Mouse (Mus musculus) E14TG2a.4 (cell line): Measurements from ENCODE around the gene Htt.

Experiments
- H3K27me3 ChIP-seq: 2 replicates; pipeline ENCODE4 v1.6.1; 2014; ENCODE audit warnings: low read length, control low read depth; ENCODE audit not compliant: insufficient read depth
- H3K36me3 ChIP-seq: 2 replicates; pipeline ENCODE4 v1.6.1; 2014; ENCODE audit warnings: low read length, control low read depth; ENCODE audit not compliant: insufficient read depth
- H3K4me1 ChIP-seq: replicated peaks from 2 replicates; pipeline ENCODE4 v1.6.1; 2014; ENCODE audit warnings: low read depth, low read length, control low read depth
- H3K4me3 ChIP-seq: replicated peaks from 2 replicates; pipeline ENCODE4 v1.5.1; 2014; ENCODE audit warnings: mild to moderate bottlenecking, low read length
- H3K9me3 ChIP-seq: 2 replicates; pipeline ENCODE4 v1.6.1; 2014; ENCODE audit warnings: low read length, control low read depth
- CTCF ChIP-seq: conservative IDR thresholded peaks from 2 replicates; pipeline ENCODE4 v1.5.1; 2014; ENCODE audit warnings: low read length
- NANOG ChIP-seq: IDR thresholded peaks from 2 replicates; pipeline ENCODE4 v1.6.1; 2014; ENCODE audit warnings: borderline replicate concordance, low read length, mixed read lengths
- POU5F1 ChIP-seq: IDR thresholded peaks from 2 replicates; pipeline ENCODE4 v1.6.1; 2014; ENCODE audit warnings: low read length, borderline replicate concordance

Gene Htt

DNA sequence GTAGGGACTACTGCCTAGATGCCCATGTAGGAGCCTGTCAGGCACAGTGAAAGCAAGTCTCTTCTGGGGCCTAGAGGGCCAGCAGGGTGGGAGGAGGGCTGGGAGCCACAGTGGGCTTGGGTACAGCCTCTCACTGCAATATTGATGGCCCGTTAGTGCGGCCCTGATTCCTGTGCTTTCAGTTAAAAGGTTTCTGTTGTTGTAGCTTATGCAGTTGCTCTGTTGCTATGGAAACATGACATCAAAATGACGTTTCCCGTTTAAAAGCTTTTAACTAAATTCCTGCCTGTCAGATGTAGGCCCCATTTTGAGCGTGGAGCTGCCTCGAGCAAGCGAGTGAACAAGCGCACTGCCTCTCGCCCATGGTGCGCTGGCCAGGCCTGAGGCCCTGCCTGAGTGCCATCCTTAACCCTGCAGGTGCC is 155.7 kb downstream of the Htt start:
- H3K4me3 ChIP-seq = peak overlapping the region; percentile 29; the same call in 1 of the 2 replicates
- no peaks in the 10 kb centered on the region; the same call in 1 of the 2 replicates for H3K36me3 ChIP-seq
- H3K4me1 ChIP-seq = peaks cover 12% of the 10 kb centered on the region; the same call in 1 of the 2 replicates
- TF ChIP-seq NANOG = no peak
- no peak for TF ChIP-seq CTCF
- no peak for TF ChIP-seq POU5F1
- no peaks in the 10 kb centered on the region for H3K9me3 ChIP-seq
- no peaks in the 10 kb centered on the region for H3K27me3 ChIP-seq

DNA sequence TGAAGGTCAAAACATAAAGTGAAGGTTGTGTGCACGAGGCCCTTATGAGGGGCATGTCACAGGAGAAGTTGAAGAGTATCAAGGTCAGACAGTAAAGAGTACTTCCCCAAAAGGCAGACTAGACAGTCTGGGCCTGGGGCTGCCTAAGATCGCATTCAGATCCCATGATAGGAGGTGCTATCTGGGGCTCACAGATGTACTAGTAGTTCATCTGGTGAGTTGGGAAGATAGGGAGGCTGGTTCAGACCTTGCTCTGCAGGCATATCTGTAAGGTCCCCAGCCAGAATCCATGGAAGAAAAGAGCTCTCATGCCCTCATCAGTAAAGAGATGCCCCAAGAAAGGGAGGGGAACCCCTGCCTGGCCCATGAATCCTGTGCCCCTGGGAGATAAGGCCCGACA is 157.2 kb downstream of the Htt start:
- no peaks in the 10 kb centered on the region for H3K27me3 ChIP-seq
- H3K36me3 ChIP-seq = no peaks in the 10 kb centered on the region
- no peaks in the 10 kb centered on the region for H3K9me3 ChIP-seq
- H3K4me1 ChIP-seq = peaks cover 12% of the 10 kb centered on the region; the same call in 1 of the 2 replicates
- TF ChIP-seq NANOG = no peak
- no peak for TF ChIP-seq CTCF
- TF ChIP-seq POU5F1 = no peak
- H3K4me3 ChIP-seq = no peak overlapping the region

DNA sequence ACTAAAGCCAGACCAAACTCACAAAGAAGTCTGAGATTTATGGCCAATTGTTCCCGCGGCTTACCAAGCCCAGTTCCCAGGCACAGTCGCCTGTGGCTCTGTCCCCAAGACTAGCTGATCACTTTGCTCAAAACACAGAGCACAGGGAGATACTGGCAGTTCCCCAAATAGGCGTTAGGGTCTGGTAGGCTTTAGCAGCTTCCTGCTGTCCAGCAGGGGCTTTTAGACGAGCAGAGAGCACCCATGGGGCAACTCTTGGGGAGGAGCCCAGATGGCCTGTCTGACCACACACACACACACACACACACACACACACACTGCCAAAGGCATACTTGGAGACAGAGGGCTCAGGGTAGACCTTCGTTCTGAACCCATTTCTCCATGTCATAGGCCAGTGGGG is 161.0 kb downstream of the Htt start:
- TF ChIP-seq CTCF (no peak), NANOG (no peak), POU5F1 (no peak)
- H3K36me3 ChIP-seq = no peaks in the 10 kb centered on the region
- peaks cover 1% of the 10 kb centered on the region; the same call in 1 of the 2 replicates for H3K4me1 ChIP-seq
- H3K9me3 ChIP-seq = no peaks in the 10 kb centered on the region
- no peak overlapping the region for H3K4me3 ChIP-seq
- no peaks in the 10 kb centered on the region for H3K27me3 ChIP-seq

DNA sequence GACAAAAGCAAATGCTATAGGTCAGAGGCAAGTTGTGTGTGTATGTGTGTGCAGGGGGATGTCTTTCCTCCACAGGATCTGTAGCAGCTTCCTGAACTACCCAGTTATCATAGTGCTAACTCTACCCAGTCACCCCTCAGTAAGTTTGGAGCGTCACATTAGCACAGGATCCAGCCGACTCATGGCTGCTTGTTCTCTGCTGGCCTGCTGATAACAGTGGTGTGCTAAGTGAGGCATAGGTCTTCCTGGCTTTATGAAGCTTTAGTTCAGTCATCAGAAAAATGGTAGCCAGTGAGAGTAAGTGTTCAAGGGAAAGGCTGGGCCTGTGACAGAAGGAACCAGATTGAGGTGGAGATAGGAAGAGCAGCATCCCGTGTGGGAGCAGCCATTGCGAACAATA is 162.4 kb downstream of the Htt start:
- Histone ChIP-seq H3K4me3 (no peak overlapping the region), H3K9me3 (no peaks in the 10 kb centered on the region), H3K4me1 (no peaks in the 10 kb centered on the region), H3K27me3 (no peaks in the 10 kb centered on the region), H3K36me3 (no peaks in the 10 kb centered on the region)
- TF ChIP-seq POU5F1 = no peak
- TF ChIP-seq CTCF = no peak
- TF ChIP-seq NANOG = no peak

DNA sequence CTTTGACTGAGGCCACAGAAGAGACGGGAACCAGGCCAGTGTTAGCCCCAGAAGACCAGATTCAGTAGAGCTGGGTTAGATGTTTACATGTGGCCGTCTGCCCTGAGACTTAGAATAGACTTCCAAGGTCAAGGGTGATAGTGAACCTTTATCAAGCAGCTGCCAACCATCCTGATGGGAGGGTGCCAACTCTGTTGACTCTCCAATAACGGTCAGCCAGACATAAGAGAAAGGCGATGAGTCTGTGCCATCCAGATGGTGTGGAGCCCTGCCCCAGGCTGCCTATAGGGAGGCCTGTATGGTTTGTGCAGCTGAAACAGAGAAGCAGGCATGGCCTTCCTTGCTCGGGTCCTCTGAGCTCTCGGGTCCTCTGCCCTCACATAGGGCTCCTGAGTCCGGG is 163.0 kb downstream of the Htt start:
- no peak for TF ChIP-seq CTCF
- TF ChIP-seq NANOG = no peak
- TF ChIP-seq POU5F1 = no peak
- H3K4me1 ChIP-seq = no peaks in the 10 kb centered on the region
- H3K4me3 ChIP-seq = no peak overlapping the region
- no peaks in the 10 kb centered on the region for H3K36me3 ChIP-seq
- H3K27me3 ChIP-seq = no peaks in the 10 kb centered on the region
- H3K9me3 ChIP-seq = no peaks in the 10 kb centered on the region

DNA sequence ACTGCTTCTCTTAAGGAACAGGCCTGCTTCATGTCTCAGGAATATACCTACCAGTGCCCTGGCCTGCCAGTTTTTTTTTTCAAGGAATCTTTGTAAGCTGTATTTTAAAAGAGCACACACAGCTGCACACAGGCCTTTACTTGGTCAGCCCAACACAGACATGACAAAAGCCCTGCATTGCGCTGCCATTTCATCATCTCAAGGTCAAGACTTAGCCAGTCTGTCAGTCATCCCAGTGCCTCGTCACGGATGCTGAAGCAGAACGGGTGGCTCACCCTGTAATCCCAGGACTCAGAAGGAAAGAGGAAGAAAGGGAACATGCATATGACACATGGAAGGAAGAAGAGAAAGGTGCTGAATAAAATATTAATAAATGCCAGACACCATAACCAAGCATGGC is 166.1 kb downstream of the Htt start:
- TF ChIP-seq NANOG (no peak), POU5F1 (no peak), CTCF (no peak)
- H3K4me3 ChIP-seq = no peak overlapping the region
- no peaks in the 10 kb centered on the region; the same call in 1 of the 2 replicates for H3K27me3 ChIP-seq
- H3K36me3 ChIP-seq = no peaks in the 10 kb centered on the region
- H3K9me3 ChIP-seq = no peaks in the 10 kb centered on the region
- no peaks in the 10 kb centered on the region for H3K4me1 ChIP-seq

DNA sequence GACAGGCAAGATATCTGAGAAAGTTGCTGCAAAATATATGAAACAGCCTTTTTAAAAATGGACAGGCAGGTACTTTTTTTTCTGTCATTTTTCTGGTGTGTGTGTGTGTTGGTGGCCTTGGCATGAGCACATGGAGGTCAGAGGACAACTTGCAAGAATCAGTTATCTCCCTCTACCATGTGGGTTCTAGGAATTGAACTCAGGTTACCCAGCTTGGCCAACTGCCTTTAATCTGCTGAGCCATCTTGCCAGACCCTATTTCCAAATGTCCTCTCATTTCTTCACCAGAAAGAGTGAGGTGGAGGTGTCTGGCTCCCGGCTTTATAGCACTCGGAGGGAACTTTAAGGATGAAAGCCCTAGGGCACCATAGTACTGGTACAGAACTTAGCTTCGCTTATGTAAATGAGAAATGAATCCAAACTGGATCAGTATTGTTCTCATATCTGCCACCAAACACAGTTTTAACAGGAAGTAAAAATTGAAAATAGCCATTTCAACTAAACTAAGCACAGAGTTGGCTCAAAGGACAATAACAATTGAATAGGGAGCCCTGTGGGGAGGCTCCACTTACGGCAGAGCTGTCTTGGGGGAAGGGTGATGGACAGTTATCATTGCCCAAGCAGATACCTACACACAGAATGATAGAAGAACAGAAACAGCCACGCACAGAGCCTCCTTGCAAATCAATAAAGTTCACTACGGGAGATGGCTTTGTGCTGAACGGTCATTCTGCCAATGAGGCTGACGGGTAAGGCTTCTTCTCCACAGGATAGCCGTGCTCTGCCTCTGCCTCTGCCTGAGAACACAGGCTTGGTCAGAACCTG is 168.8 kb downstream of the Htt start:
- Histone ChIP-seq H3K36me3 (no peaks in the 10 kb centered on the region), H3K4me3 (no peak overlapping the region), H3K9me3 (no peaks in the 10 kb centered on the region), H3K27me3 (peaks cover 5% of the 10 kb centered on the region; the same call in 1 of the 2 replicates), H3K4me1 (no peaks in the 10 kb centered on the region)
- TF ChIP-seq NANOG (no peak), POU5F1 (no peak), CTCF (no peak)

DNA sequence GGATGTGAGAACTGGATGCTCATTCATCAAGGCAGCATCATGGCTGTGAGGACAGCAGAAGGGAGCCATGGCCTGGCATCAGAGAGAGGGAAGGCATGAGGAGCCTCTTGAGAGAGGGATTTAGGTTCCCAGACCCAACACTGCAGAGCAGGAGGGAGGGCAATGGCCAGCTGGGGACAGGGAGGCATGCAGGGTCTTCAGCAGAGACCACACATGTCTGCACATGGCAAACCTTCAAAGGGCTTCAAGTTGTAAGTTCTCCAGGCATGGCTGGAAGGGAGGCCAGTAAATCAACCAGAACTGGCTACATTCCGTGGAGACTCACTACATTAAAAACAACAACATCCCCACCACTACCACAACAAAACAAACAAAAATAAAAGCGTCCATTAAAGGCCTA is 169.6 kb downstream of the Htt start:
- H3K4me1 ChIP-seq = no peaks in the 10 kb centered on the region
- TF ChIP-seq NANOG (no peak), POU5F1 (no peak), CTCF (no peak)
- H3K27me3 ChIP-seq = peaks cover 5% of the 10 kb centered on the region; the same call in 1 of the 2 replicates
- H3K9me3 ChIP-seq = no peaks in the 10 kb centered on the region
- H3K36me3 ChIP-seq = no peaks in the 10 kb centered on the region
- H3K4me3 ChIP-seq = no peak overlapping the region
